Mouse (Mus musculus) c-Kit-positive CD71-positive TER-119-positive erythroid progenitor cells, embryonic 14.5 days (primary cell): Measurements from ENCODE around the gene Usp13.

Experiments used
- DNase-seq: peaks from one replicate; pipeline ENCODE4 v3.0.0-alpha.2; 2013; ENCODE audit warnings: low spot score

The Usp13 gene

DNA sequence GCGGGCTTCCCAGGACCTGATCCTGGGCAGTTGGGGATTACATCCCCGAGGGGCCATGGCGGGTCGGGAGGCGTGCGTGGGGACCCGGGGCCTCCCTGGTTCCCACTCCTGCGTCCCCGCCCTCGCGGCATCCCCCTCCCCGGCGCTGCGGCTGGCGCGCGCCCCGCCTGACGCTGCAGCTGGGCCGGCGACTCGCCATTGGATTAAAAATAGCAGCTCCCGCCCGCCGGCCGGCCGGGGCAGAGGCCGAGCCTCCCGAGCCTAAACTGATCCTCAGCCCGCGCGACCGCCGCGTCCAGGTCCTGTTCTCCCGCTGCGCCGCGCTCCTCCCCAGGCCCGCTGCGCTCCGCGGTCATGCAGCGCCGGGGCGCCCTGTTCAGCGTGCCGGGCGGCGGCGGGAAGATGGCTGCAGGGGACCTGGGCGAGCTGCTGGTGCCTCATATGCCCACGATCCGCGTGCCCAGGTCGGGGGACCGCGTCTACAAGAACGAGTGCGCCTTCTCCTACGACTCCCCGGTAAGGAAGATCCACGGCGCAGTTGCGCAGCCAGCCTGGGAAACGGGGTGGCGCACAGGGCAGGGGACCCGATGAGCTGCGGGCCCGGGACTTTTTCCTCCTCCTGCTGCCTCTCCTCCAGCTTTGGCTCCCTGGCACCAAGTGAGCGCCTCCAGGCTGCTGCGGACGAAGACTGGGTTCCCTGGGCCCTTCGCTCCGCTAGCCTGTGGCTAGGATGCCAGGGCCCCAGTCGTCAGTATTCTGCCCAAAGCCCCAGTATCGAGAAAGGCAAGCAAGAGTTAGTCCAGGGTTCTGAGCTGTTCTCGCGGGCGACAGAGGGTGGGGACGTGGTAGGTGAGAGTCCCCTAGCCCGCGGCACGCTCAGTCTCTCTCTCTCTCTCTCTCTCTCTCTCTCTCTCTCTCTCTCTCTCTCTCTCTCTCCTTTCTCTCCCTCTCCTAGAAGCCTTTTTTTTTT lies at the start of gene Usp13:
TSS of gene Usp13 (plus strand) at position 190 of the 970 bp plus-strand sequence.
- no peak for DNase-seq

- no peak for DNase-seq
These were observed 46.6 kb upstream of the Usp13 start for GRCm38 (mm10) chr3:32770781-32771180.

GRCm38 (mm10) chr3:32817001-32817356 lies 367 bp upstream of the Usp13 start:
- DNase-seq = no peak

GRCm38 (mm10) chr3:32818327-32818900 lies 1.1 kb downstream of the Usp13 start:
- DNase-seq = no peak

DNA sequence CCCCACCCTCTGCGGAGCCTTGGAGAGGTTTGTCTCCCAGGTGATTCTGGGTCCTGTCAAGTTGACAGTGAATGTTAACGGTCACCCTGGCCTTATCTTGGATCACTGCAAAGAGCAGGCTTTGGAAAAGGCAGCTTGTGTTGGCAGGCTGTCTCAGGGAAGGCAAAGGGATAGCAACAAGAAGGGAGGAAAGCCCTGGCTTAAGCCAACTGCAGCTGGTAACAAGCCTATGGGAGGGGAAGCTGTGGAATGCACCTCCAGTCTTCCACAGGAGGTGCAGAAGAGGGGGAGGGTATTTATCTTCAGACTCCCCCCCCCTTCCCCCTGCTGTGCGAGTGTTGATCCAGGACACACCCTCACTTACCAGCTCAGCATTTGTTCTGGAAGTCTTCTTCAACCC lies 5.3 kb downstream of the Usp13 start:
- DNase-seq = no peak

GRCm38 (mm10) chr3:32824923-32825322 lies 7.6 kb downstream of the Usp13 start:
- no peak for DNase-seq

DNA sequence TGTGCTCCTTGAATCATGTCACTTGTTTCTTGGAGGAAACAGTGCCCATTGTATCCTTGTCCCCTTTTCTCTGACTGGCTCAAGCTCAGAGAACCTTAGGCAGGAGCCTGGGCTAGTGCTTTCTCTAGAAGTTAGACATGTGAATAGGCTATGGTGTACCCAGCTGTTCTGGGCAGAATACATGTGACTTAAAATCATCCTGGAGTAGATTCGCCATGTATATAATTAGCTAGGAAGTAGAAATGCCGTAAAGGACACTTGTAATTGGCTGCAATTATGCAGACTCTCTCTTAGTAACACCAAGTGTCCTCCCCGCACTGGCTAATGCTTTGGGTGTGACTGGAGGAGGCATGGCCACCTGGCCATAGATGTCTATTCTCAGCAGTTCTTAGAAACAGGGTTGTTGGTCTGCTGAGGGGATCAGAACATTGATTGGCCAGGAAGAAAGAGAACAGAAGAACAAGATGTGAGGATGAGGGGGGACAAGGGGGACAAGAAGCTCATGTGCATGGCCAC lies 8.7 kb downstream of the Usp13 start:
- no peak for DNase-seq

DNA sequence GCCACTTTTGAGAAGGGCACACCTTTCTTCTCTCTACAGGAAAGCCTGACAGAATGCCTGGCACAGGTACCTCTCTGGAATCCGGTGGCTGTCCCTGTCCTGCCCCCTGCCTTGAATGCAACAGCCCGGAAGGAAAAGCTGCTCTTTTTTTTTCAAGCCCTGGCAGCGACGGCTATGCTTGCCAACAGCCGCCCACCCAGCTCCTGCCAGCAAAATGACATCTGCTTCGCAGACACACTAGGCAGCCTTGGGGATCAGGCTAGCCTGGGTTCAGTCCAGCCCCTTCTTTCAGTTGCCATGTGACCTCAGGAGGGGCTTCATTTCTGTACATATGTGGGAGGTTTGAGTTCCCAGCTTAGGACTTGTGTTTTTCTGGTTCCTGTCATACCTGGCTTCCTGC lies 9.4 kb downstream of the Usp13 start:
- DNase-seq = no peak

DNA sequence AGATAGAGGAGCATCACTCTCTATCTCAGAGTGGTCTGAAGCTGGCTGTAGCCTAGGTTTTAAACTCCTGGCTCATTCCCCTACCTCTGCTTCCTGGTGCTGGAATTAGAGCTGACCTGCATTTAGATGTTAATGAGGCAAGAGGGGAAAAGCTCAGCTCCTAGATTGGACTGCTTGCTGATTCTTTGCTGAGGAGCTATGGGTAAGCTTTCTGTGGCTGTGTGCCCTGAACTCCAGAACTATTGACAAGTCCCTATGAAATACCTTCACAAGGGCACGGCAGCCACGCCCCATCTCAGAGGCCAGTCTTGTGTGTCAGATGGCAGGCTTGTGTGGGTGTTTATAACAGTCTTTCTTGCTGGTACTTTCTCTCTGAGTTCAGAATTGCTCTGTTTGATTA lies 16.5 kb downstream of the Usp13 start:
- no peak for DNase-seq

- no peak for DNase-seq
These were observed 20.5 kb downstream of the Usp13 start for GRCm38 (mm10) chr3:32837847-32838246.

GRCm38 (mm10) chr3:32856362-32857107 lies 39.2 kb downstream of the Usp13 start:
- no peak for DNase-seq

GRCm38 (mm10) chr3:32871081-32871480 lies 53.7 kb downstream of the Usp13 start:
- DNase-seq = no peak

GRCm38 (mm10) chr3:32886386-32886785 lies 69.0 kb downstream of the Usp13 start:
- no peak for DNase-seq

DNA sequence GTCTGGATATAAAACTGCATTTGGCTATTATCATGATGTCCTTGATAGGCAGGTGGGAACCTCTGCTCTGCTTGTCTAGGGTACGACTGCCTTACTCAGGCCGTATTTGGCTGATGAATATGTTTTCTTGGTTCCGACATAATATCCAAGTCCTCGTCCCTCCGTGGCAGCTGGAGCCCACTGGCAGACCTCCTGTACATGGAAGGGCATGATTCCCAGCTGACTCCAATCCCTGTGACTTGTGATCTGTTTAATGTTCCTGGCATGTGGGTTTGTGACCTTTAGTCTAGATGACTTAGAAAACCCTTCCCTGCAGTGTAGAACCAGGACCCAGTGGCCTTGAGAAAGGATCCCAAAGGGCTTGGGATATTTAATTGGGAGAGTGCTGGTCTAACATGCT lies 71.5 kb downstream of the Usp13 start:
- DNase-seq = no peak

DNA sequence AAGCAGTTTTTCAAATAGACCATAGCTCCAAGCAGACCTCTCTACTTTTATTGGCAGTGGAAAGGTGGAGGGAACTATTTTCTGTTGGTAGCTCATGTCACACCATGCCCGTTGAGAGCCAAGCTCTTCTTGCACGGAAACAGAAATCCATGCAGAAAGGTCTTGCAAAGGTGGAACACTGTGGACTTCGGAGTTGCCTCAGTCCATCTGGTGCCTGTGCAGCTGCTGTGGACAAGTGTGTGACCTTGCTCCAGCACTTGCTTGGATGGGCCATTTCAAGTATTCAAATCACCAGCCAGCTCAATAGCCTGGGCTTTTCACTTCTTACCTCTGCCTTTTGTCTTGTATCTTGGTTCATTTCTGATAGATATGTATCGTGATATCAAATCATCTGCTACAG lies 72.8 kb downstream of the Usp13 start:
- no peak for DNase-seq

- DNase-seq = no peak
These were observed 86.1 kb downstream of the Usp13 start for GRCm38 (mm10) chr3:32903462-32903861.

DNA sequence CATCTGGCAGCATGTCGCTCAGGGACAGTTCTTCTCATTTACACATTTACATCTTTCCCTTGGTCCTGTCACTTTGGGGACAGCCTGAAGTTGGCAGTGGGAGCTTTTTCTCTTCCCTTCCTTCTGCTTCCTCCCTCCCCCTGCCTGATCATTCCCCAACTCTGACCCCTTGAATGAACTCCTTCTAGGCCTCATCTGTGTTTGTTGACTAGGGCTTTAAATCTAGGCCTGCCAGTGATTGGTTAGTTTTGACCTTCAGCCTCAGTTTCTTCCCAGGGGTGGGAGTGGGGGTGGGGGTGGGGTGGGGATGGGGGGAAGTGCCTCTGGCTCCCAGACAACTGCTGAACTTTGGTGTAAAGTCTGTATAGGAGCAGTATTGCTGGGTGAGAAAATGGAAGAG lies 87.3 kb downstream of the Usp13 start:
- no peak for DNase-seq

- no peak for DNase-seq
These were observed 88.8 kb downstream of the Usp13 start for GRCm38 (mm10) chr3:32905850-32906779.

DNA sequence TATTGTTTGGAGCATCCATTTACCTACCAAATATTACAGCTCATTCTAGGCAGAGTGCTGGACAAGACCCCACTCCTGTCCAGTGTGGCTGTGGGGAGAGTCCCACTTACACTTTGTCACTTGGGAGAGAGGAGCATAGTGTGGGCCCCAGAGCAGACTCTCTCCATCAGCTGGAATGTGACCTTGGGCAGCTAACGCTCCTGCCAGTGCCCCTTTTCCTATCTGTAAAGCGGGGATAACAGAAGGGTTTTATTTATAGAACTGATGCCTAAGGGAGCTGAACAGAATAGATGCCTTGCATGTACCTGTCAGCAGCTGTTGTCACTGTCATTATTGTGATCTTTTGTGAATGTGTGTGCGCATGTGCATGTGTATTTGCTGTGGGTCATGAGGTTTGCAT lies 91.1 kb downstream of the Usp13 start:
- DNase-seq = no peak

DNA sequence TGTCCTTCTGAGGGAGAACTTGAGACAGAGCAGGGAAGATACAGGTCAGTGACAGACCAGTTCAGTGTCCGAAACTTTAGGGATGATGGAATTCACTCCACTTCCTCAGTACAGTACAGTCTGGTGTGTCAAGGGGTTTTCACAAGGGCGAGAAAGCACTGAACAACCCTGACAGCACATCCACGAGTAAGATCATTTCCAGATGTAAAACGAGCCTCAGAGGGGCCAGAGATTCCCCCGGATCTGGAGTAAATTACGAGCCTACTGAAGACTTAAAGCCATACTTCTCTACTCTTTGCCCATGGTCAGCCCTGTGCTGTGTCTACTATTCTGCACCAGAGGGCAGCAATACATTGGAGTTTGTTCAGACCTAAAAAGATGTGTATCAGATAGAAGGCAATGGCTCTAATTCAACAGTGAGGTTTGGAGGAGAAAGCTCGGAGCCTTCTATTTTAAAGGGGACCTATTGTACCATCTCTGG lies 92.8 kb downstream of the Usp13 start:
- DNase-seq = no peak

DNA sequence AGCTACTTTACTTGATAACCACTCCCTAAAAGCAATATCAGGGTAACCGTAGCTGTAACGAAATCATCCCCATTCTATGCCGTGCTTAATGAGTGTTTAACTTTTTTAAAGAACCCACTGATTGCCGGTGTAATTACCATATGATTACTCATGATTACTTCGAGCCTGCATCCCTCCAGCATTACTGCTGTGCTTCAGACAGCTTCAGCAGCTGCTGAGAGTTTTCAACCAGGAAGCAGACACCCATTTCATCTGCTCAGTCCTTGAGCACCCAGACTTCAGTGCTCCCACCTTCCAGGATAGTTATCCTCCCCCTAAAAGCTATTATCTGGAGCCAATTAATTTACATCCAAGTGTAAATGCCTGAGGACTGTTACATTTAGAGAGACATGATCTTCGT lies 106.8 kb downstream of the Usp13 start:
- no peak for DNase-seq
